Mouse (Mus musculus) left cerebral cortex, postnatal 10 days (tissue): ENCODE results near the gene Dcaf6. TPM values are rescaled to one million over a fixed set of nuclear protein-coding genes. Genes with fewer than 3 reads are reported as not detected.

Experiments
- DNase-seq, 2 experiments: peaks; one replicate each; pipeline ENCODE4 v3.0.0; 2021 to 2022; ENCODE audit warnings: low spot score in 2 of 2, mixed read lengths in 1 of 2; ENCODE audit errors: extremely low spot score in 1 of 2
- intact Hi-C: fragments of 180-260 bp; cut with DNase I; formaldehyde crosslinking; loops from one replicate; pipeline ENCODE4 v1.15.1; 2025
- total RNA-seq, 2 experiments: library from RNA; stranded (reverse); gene quantifications; 2 replicates each; pipeline ENCODE4 v1.2.3; 2021

The Dcaf6 gene
- total RNA-seq, 2 experiments from 2014 or later, result 89.1 to 90.6 TPM

DNA sequence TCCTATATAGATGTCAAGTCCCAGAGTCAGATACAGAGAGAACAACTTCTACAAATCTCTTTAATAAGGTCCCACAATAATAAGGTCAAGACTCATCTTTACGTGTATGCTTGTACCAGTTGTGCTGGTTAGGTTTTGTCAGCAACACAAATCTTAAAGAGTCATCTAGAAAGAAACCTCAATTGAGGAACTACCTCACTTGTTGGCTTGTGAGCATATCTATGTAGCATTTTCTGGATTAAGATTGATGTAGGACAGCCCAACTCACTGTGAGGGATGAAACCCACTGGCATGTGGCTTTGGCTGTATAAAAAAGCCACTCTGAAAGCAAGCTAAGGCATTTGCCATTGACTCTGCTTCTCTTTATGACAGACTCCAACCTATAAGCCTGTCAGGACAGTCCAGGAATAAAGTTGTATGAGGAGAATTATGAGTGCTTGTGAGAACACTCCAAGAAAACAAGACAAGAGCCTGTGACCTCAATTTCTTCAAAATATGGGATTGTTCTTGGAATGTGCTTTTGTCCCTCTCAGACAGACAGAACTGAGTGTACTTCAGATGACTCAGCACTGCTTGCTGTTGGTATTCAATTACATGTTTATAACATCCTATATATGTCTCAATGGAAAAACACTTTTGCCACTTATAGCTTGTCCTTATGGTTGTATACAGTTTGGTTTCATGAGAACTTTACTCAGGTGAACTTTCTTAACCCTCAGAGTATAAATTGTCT lies 21.8 kb downstream of the Dcaf6 start:
- intact Hi-C loops, result no loop called here

DNA sequence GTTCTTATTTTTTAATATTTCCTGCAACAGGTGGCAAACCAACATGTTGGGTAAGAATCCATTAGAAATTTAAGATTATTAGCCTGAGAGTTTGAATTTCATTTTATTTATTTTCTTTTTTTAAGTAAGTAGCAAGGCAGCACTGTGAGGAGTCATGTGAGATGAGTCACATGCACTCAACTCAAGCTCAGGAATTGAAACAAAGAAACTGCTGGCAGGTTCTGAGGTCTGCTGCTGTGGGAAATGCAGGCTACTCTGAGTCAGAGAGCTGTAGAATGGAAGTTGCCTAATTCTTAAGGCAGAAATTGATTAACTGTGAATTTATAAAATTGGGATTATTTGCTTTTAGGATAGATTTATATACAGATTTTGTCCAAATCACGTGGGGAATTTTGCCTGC lies 27.4 kb downstream of the Dcaf6 start:
- intact Hi-C loops, result no loop called here
- DNase-seq, result no peak

More for the DNA sequence above, 21.8 kb downstream of the Dcaf6 start:
- no peak for DNase-seq

DNA sequence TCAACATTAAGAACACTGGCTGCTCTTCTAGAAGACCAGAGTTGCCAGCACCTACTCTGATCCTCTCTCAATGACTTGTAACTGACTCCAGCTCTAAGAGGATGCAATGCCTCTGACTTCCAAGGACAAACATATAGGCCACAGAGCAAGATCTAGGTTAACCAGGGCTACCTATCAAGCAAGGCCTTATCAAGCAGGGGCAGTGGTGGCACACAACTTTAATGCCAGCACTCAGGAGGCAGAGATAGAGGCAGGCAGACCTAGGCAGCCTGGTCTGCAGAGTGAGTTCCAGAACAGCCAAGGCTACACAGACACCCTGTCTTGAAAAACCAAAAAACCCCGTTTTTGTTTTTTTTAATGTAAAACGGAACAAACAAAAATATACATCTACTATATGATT lies 34.0 kb downstream of the Dcaf6 start:
- DNase-seq, result no peak
- intact Hi-C loops, result no loop called here

DNA sequence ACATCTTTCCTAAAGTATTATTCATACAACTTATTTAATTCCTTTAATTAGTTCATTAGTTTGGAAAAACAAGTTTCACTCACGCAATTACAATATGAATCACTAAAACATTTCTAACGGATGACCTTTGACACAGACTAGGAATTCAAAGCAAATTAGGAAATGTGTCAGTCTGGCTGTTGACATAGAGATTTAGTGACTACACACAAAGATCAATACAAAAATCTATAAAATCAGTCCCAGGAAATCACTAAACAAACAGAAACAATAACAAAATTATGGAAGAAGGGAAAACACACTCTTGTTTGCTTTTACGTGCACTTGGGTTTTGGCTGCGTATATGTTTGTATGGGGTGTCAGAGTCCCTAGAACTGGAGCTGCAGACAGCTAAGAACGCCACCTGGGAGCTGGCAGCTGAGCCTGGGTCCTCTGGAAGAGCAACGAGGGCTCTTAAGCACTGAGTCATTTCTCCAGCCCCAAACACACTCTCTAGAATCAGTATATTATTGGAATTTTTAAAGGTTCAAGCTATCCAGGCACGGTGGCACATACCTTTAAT lies 38.8 kb downstream of the Dcaf6 start:
- no peak for DNase-seq
- intact Hi-C loops, result no loop called here

DNA sequence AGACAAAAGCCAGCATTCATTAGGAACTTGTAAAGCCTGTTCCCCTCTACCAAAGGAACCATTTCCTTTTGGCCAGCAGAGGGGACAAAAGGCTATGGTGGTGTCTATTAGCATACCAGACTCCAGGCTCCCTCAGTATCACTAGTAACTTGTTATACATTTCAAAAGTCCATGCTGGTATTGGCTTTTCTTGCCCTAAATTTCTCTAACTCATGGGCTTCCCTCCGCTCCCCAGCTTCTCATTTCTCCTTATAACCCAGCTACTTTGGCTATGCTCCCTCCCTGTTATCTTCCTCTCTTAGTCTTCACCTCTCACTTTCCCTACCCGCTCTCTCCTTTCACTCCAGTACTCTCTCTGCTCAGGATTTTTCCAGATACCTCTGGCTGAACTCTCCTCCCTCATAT lies 63.9 kb downstream of the Dcaf6 start:
- no peak for DNase-seq
- intact Hi-C loops, result no loop called here

DNA sequence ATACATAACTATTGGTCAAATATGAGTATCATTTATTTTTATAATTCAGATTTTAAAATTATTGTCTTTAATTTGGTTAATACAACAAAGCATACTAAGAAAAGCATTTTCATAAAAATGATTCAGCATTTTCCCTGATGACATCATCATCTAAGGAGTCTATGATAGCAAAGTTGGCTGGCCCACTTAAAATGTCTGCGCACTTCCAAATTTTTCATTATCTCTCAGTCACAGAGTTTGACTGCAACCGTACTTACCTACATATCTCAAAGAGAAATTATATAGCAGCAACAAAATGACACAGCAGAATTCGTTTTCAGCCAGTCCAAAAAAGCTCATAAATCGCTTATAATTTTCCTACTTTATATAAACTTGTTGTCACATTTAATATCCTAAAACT lies 64.3 kb downstream of the Dcaf6 start:
- no peak for DNase-seq
- intact Hi-C loops, result no loop called here

DNA sequence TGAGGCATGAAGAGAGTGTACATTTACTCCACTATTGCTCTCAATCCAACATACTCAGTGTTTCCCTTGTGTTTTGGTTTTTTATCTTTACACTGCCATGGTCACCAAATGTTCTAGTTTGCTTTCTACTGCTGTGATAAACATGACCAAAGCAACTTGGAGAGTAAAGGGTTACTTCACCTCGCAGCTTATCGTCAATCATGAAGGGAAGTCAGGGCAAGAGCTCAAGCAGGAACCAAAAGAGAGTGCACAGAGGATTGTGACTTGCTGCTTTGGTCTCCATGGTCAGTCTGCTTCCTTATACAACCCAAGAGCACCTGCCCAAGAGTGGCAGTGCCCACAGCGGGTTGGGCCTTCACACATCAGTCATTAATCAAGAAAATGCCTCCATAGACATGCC lies 65.4 kb downstream of the Dcaf6 start:
- no peak for DNase-seq
- intact Hi-C loops, result no loop called here

DNA sequence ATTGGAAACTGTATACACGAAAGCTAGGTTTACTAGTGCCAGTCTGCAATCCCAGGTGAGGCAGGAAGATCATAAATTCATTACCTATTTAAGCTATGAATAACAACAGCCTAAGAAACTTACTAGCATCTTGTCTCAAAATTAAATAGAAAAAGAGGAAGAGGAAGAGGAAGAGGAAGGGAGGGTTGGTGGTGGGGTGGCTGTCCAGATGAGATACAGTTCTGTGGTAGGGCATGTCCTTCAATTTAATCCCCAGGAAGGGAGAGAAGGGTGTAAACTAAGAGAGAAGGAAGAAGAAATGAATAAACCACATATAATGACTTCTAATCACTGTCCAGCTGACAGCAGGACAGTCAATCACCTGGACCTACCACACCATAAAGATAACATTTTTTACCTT lies 67.2 kb downstream of the Dcaf6 start:
- DNase-seq, result no peak
- intact Hi-C loops, result no loop called here

DNA sequence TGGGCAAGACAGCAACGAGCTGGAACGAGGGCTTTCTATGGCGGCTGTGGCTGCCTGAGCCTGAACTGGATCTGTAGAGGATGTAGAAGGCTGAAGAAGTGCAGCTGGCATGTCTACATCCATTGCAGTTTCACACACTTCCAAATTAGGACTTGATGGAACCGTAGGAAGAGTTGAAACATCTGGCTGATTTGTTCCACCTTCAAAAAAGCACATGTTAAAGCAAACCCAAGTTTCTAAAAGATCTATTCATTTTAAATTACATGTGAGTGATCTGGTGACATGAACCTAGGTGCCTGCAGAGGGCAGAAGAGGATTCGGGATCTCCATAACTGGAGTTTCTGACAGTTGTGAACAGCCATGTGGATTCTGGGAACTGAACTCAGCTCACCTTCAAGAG lies 71.6 kb downstream of the Dcaf6 start:
- intact Hi-C loops, result no loop called here
- no peak for DNase-seq

DNA sequence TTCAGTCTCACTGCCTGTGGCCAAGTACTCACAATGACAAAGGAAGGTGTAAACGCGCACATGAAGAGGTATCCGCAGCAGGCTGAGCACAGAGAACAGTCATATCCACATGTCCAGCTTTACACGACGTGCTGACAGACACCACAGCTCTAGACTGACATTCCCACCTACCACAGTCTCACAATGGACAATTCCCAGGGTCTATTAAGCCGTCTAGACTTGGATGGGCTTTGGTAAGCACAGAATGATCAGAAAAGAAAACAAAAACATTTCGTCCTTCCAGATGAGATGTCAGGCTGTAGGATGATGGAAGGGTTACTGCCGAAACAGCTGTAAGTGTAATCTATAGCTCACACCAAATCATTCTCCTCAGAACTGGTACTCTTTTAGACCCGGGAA lies 73.8 kb downstream of the Dcaf6 start:
- DNase-seq, result no peak
- intact Hi-C loops, result no loop called here

DNA sequence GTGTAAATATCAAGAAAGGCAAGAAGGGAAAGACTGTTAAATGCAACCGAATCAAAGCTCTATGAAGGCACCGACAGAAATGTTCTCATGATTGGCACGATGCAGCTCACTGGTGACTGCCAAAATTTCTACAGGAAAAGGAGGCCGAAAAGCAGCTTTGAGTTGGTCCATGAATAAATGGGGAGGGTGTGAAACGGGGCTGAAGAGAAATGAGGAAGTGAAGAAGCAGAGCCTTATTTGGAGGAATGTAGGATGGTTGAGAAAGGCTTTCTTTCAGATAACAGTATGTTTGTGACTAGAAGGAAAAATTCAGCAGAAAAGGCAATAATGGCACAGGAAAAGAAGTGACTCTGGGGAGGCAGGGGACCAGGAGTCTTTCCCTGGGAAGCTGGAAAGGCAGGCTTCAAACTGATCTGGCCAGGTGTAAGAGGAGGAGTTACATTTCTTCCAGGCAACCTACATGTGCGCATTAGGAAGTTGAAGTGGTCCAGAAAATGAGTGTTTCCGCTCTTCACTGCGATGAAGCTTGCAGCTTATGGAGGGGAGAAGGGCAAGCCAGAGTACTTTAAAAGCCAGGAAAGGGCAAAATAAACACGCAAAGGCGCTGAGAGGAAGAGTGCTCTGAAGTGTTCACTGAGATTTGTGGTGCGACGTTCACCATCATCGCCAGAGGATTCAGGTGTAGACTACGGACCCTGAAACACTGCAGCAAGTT lies 74.3 kb downstream of the Dcaf6 start:
- intact Hi-C loops, result no loop called here
- no peak for DNase-seq

DNA sequence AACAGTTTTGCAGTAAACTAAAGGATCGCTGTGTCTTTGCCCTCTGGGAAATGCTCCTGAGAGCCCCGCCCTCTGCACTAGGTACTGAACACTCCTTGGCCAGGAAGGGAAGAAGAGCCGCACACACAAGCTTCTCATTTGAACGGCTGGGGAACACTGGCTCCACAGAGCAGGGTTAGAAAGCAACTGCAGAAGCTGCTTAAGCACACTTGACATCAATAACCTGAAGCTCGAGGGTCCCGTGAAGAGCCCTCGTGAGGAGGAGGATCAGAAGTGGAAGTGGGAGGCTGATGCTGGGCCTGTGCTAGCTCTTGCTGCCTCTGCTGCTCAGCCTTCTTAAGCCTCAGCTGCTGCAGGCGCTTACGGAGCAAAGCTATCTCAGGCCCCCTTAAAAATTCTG lies 86.4 kb downstream of the Dcaf6 start:
- intact Hi-C loops, result no loop called here
- no peak for DNase-seq

DNA sequence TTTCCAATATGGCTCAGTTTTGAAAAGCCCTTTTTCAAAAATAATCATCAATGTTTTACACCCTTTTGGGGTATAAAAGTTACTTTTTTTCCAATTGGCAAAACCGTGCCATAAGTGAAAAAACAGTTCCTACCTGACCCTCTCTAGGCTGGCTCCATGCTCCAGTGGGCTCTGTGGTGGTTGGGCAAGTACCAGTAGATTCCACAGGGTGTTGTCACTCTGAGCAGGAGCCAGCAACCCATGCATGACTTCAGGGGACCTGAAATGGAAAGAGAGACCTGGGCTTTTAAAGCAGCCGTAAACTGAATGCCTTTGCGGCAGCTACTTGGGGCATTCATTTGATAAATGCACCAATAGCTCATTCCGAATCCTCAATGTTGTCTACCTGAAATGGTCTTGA lies 89.3 kb downstream of the Dcaf6 start:
- intact Hi-C loops, result no loop called here
- no peak for DNase-seq

DNA sequence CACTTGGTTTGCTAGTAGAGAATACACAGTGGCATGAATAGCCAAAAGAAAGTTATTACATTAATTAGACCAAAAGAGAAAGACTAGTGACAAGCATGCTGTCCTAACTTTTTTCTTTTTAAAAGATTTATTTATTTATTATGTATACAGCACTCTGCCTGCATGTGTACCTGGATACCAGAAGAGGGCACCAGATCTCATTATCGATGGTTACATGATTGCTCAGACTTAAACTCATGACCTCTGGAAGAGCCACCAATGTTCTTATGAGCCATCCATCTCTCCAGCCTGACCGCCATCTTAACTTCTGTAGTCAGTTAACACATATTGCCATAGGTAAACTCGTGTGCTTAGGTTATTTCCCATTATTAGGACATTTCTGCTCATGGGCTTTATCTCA lies 95.2 kb downstream of the Dcaf6 start:
- no peak for DNase-seq
- intact Hi-C loops, result no loop called here

DNA sequence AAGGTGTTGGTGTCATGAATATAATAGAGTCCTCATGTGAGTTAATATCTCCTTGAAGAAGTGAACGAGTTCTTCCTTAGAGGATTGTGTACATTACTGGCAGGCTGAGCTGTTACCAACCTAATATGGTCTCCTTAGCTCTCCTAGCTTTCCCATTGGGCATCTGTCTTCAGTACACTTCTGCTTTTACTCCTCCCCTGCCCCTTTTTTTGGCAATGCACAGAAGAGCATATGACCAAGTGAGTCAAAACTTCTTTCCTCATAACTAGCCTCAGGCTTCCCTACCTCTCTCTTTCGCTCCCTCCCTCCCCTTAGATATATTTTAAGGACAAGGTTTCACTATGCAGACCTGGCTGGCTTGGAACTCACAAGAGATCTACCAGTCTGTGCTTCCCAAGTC lies 97.0 kb downstream of the Dcaf6 start:
- intact Hi-C loops, result no loop called here
- DNase-seq, result no peak

DNA sequence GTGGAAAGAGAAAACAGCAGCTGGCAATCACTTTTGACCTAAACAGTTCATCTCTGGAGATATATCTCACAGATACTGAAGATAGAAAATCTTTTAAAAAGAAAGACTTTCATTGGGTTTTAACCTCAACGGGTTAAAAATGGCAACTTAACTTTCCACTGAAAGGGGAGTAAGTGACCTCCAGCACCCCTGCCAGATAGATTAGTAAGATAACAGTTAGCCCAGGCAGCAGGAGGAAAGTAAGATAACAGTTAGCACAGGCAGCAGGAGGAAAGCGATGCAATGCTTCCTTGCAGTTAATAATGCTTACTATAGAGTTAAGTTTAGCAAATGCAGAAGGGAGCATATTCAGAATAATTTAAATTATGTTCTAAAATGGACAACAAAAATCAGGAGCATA lies 103.9 kb downstream of the Dcaf6 start:
- DNase-seq, result no peak
- intact Hi-C loops, result no loop called here

DNA sequence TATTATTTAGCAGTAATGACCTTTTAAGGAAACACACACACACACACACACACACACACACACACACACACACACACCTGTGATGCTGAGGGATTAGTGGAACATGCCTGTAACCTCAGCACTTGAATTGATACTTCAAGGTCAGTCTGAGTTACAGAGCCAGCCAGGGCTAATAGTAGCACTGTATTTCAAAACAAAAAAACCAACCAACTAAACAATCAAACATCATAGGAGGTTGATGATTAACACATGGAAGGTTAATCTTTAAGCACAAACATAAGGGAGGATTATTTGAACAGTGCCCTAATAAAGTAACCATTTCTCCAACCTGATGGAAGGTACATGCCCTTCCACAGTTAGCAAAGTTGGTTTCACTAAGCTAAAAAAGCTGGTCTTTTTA lies 111.6 kb downstream of the Dcaf6 start:
- intact Hi-C loops, result no loop called here
- no peak for DNase-seq

DNA sequence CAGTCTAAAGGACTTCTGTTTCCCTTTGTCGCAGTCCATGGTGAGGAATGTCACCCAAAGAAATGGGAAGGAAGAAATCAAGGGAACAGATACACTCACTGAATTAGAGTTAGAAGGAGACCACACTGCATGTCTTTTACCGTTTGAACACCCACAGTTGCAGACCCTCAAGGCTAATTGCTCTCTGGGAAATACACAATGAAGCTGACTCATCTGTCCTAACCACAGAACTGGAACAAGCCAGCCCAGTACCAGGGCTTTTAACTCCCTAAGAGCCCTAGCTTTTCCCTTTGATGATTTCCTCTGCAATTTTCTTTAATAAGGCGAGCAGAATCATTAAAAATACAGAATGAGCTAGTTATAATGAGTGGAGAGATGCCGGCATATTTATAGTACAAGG lies 115.8 kb downstream of the Dcaf6 start:
- intact Hi-C loops, result no loop called here
- no peak for DNase-seq

DNA sequence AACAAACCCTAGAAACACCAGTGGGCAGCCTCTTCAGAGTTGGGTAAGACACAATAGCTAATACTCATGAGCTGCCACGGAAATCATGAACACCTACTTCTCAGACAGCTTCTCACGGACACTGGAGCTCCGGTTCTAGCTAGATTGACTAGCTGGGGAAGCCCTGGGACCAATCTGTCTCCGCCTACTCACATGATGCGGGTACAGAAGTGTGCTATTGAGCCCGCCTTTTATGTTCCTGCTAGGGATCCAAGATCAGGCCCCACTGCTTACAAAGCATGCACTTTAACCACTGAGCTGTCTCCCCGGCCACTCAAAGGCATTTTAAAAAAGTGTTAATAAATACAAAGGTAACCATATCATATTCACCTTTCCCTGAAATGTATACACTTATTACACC lies 118.1 kb downstream of the Dcaf6 start:
- intact Hi-C loops, result no loop called here
- no peak for DNase-seq

DNA sequence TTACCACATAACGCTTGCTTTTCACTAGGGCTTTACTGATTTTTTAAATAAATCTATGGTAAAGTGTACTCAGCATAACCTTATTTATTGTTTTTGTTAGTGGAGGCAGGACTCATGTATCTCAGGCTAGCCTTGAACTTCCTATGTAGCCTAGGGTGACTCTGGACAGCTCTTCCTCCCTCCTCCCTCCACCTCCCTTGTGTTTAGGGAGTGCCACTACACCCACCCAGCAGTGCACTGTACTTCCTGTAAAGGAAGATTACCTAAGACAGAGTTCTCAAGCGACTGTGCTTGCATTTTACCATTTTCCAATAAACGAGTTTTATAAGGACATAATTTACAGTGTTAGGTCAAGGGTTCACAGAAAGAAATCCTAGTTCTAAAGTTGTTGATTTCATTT lies 127.5 kb downstream of the Dcaf6 start:
- intact Hi-C loops, result no loop called here
- no peak for DNase-seq
